In the genomic region with DNA sequence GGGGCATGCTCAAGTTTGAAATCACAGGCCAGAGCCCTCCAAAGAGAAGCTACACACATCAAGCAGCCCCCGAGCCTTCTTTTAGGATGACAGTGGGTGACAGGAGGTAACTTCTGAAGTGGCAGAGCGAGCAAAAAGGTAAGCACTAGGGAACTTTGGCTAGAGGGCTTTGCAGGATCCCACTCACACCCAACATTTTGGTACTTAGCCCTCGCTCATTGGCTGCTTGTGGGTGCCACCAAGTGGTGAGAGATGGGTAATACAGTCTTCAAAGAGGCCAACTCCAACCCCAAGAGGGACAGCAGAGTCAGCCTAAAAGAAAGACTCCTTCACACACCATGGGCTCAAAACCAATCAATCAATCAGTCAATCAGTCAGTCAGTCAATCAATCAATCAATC, we compare ENCODE assay signal across 9 mouse cellular contexts.
DNase-seq lines count a peak whose midpoint lies in the region; ATAC-seq lines count a peak whose summit lies in the region.
"Had no signal": no experiment of that assay in that cellular context is flagged by ENCODE, and none has a peak within 500 bp of the region (broad histone marks: within the 10 kb centered on the region; RNA-seq: fewer than 3 reads in every experiment).

No protein-coding gene starts in this region.

- H3K9me3 ChIP-seq in heart, embryonic 11.5 days (replicated peaks; ENCODE audit: control insufficient read depth, low read length) = no peaks in the 10 kb centered on the region
- H3K9me3 ChIP-seq in midbrain, embryonic 12.5 days = no peaks in the 10 kb centered on the region
- H3K9me3 ChIP-seq in midbrain, embryonic 15.5 days = no peaks in the 10 kb centered on the region
- no peaks in the 10 kb centered on the region for H3K9me3 ChIP-seq in forebrain, embryonic 14.5 days (replicated peaks; ENCODE audit: control insufficient read depth, low read length)
- H3K9me3 ChIP-seq: neural tube, embryonic 12.5 days had no signal

- no peak for ATAC-seq in heart, embryonic 11.5 days (replicated peaks; ENCODE audit: insufficient number of reproducible peaks, low FRiP score, low TSS enrichment)
- ATAC-seq in midbrain, embryonic 12.5 days (ENCODE audit: low FRiP score, low read depth) = no peak
- ATAC-seq in midbrain, embryonic 15.5 days (replicated peaks) = no peak
- no peak for ATAC-seq in forebrain, embryonic 14.5 days

- DNase-seq in heart, adult 9 months (ENCODE audit: low spot score in 2 of 2) = peak; percentile 22 to 45
- peak; percentile 41 to 45 for DNase-seq in adrenal gland, postnatal 36 days
- peak; percentile 76 for DNase-seq in forebrain, embryonic 14.5 days (ENCODE audit: low spot score)
- peak; percentile 63 for DNase-seq in mesoderm, embryonic 11.5 days (ENCODE audit: low read depth, low spot score)
- no peak for DNase-seq in spleen, postnatal 4 days (ENCODE audit: low spot score in 2 of 2)

- no peak overlapping the region for H3K27ac ChIP-seq in heart, embryonic 11.5 days (ENCODE audit: low read depth, low read length)
- H3K27ac ChIP-seq in midbrain, embryonic 12.5 days (replicated peaks) = 0 out of 2 replicates have a peak overlapping the region, but pooled peaks have one; percentile 15
- H3K27ac ChIP-seq in midbrain, embryonic 15.5 days = no peak overlapping the region
- peak overlapping the region; percentile 64; the same call in 1 of the 2 replicates for H3K27ac ChIP-seq in forebrain, embryonic 14.5 days (ENCODE audit: low read depth, low read length)
- H3K27ac ChIP-seq: neural tube, embryonic 12.5 days had no signal

- WGBS in heart, embryonic 11.5 days (ENCODE audit: insufficient replicate concordance) = 8% methylated on average over 3 of the region's 3 CpGs
- WGBS in midbrain, embryonic 12.5 days = 15% methylated on average over 3 of the region's 3 CpGs
- WGBS in midbrain, embryonic 15.5 days = 13% methylated on average over 3 of the region's 3 CpGs
- 19% methylated on average over 3 of the region's 3 CpGs for WGBS in forebrain, embryonic 14.5 days

- no peak overlapping the region for H3K9ac ChIP-seq in heart, embryonic 11.5 days (ENCODE audit: low read depth, low read length)
- H3K9ac ChIP-seq in midbrain, embryonic 12.5 days (replicated peaks) = no peak overlapping the region
- H3K9ac ChIP-seq in midbrain, embryonic 15.5 days = no peak overlapping the region
- H3K9ac ChIP-seq in forebrain, embryonic 14.5 days (ENCODE audit: low read length) = no peak overlapping the region
- H3K9ac ChIP-seq: neural tube, embryonic 12.5 days had no signal

- H3K4me2 ChIP-seq in heart, embryonic 11.5 days = no peak overlapping the region
- no peak overlapping the region for H3K4me2 ChIP-seq in midbrain, embryonic 12.5 days (replicated peaks)
- H3K4me2 ChIP-seq in midbrain, embryonic 15.5 days = no peak overlapping the region
- no peak overlapping the region for H3K4me2 ChIP-seq in forebrain, embryonic 14.5 days (ENCODE audit: low read length)
- H3K4me2 ChIP-seq: neural tube, embryonic 12.5 days had no signal

- peaks cover 42% of the 10 kb centered on the region for H3K27me3 ChIP-seq in heart, embryonic 11.5 days (ENCODE audit: control insufficient read depth, insufficient read depth, low read length)
- peaks cover 36% of the 10 kb centered on the region; the same call in 1 of the 2 replicates for H3K27me3 ChIP-seq in midbrain, embryonic 12.5 days
- no peaks in the 10 kb centered on the region for H3K27me3 ChIP-seq in midbrain, embryonic 15.5 days (replicated peaks)
- H3K27me3 ChIP-seq in forebrain, embryonic 14.5 days (replicated peaks; ENCODE audit: control insufficient read depth, insufficient read depth, low read length) = no peaks in the 10 kb centered on the region
- H3K27me3 ChIP-seq: neural tube, embryonic 12.5 days had no signal

- H3K36me3 ChIP-seq in heart, embryonic 11.5 days (ENCODE audit: control insufficient read depth, insufficient read depth, low read length) = no peaks in the 10 kb centered on the region
- H3K36me3 ChIP-seq in midbrain, embryonic 12.5 days = no peaks in the 10 kb centered on the region
- H3K36me3 ChIP-seq in midbrain, embryonic 15.5 days (replicated peaks) = no peaks in the 10 kb centered on the region
- H3K36me3 ChIP-seq in forebrain, embryonic 14.5 days (ENCODE audit: control insufficient read depth, insufficient read depth, low read length) = no peaks in the 10 kb centered on the region
- H3K36me3 ChIP-seq: neural tube, embryonic 12.5 days had no signal

- H3K4me1 ChIP-seq in heart, embryonic 11.5 days (ENCODE audit: control insufficient read depth, insufficient read depth, low read length) = no peaks in the 10 kb centered on the region
- H3K4me1 ChIP-seq in midbrain, embryonic 12.5 days = peaks cover 57% of the 10 kb centered on the region
- H3K4me1 ChIP-seq in midbrain, embryonic 15.5 days = peaks cover 53% of the 10 kb centered on the region
- H3K4me1 ChIP-seq in forebrain, embryonic 14.5 days (ENCODE audit: control insufficient read depth, insufficient read depth, low read length) = peaks cover 47% of the 10 kb centered on the region

- no peak overlapping the region for H3K4me3 ChIP-seq in heart, embryonic 11.5 days (ENCODE audit: low read depth, low read length)
- no peak overlapping the region for H3K4me3 ChIP-seq in midbrain, embryonic 12.5 days
- no peak overlapping the region for H3K4me3 ChIP-seq in midbrain, embryonic 15.5 days
- no peak overlapping the region for H3K4me3 ChIP-seq in forebrain, embryonic 14.5 days (ENCODE audit: low read depth, low read length)
- H3K4me3 ChIP-seq: neural tube, embryonic 12.5 days had no signal

Comparison
In these comparisons a context has a peak if more than half of its experiments do, and no peak if none do; other contexts are left out.
1. H3K27ac ChIP-seq: peak in midbrain, embryonic 12.5 days (single experiment) and forebrain, embryonic 14.5 days (single experiment); none in heart, embryonic 11.5 days (single experiment) and midbrain, embryonic 15.5 days (single experiment).
2. DNase-seq: peak in heart, adult 9 months (2 of 2), adrenal gland, postnatal 36 days (2 of 2), forebrain, embryonic 14.5 days (single experiment) and mesoderm, embryonic 11.5 days (single experiment); none in spleen, postnatal 4 days (0 of 2).